Mouse (Mus musculus) kidney, postnatal 0 days (tissue): ENCODE data around the gene Arid3c. TPM values are rescaled to one million over a fixed set of nuclear protein-coding genes. Genes with fewer than 3 reads are reported as not detected.

Experiments
- ATAC-seq: fragments of 200-750 bp; cut with Nextera tagmentation; replicated peaks from 2 replicates; pipeline ENCODE4 v1.8.0; 2017; ENCODE audit warnings: low read depth, moderate number of reproducible peaks, moderate TSS enrichment, moderate library complexity; ENCODE audit not compliant: low FRiP score
- DNase-seq: peaks from one replicate; pipeline ENCODE4 v3.0.0-alpha.2; 2016; ENCODE audit warnings: low spot score
- H3K27ac ChIP-seq: fragments of 300-500 bp; sonication (generic); 2 replicates; pipeline ENCODE4 v1.5.1; 2014; ENCODE audit warnings: mild to moderate bottlenecking
- H3K27me3 ChIP-seq: fragments of 300-500 bp; sonication (generic); 2 replicates; pipeline ENCODE4 v1.6.1; 2014; ENCODE audit warnings: low read length, mixed read lengths; ENCODE audit not compliant: insufficient read depth
- H3K36me3 ChIP-seq: fragments of 300-500 bp; sonication (generic); 2 replicates; pipeline ENCODE4 v1.6.1; 2014; ENCODE audit warnings: low read length, mixed read lengths; ENCODE audit not compliant: insufficient read depth
- H3K4me1 ChIP-seq: fragments of 300-500 bp; sonication (generic); replicated peaks from 2 replicates; pipeline ENCODE4 v1.6.1; 2014; ENCODE audit warnings: antibody characterized with exemption, low read length, mixed read lengths; ENCODE audit not compliant: insufficient read depth
- H3K4me2 ChIP-seq: fragments of 300-500 bp; sonication (generic); 2 replicates; pipeline ENCODE4 v1.6.1; 2014; ENCODE audit warnings: mild to moderate bottlenecking, low read length, moderate library complexity, mixed read lengths
- H3K4me3 ChIP-seq: fragments of 300-500 bp; sonication (generic); replicated peaks from 2 replicates; pipeline ENCODE4 v1.5.1; 2014; ENCODE audit warnings: low read depth, low read length
- H3K9ac ChIP-seq: fragments of 300-500 bp; sonication (generic); 2 replicates; pipeline ENCODE4 v1.6.1; 2014; ENCODE audit warnings: low read depth, low read length
- H3K9me3 ChIP-seq: fragments of 300-500 bp; sonication (generic); replicated peaks from 2 replicates; pipeline ENCODE4 v1.6.1; 2016; ENCODE audit warnings: low read length, inconsistent platforms, mixed read lengths
- CTCF ChIP-seq: IDR thresholded peaks from 2 replicates; pipeline ENCODE4 v1.5.1; 2016; ENCODE audit warnings: antibody characterized with exemption, low read depth, mild to moderate bottlenecking, moderate library complexity
- WGBS: fragments of 180-500 bp; shearing (Covaris S2); extraction: QIAGEN DNeasy Blood & Tissue Kit; methylation state at CpG from one replicate; pipeline ENCODE4 v1.1.7; 2014; 5-methylcytosine and 5-hydroxymethylcytosine counted together
- polyA plus RNA-seq: library from polyadenylated mRNA; unstranded; fragments of >200 nt; fragmentation: Nextera tagmentation; extraction: Ambion mirVana; gene quantifications from 2 replicates; pipeline ENCODE4 v1.2.1, GENCODE M21; 2015

The Arid3c gene
- polyA plus RNA-seq, 1 experiment from 2014 or later = 0.14 TPM

GRCm38 (mm10) chr4:41758701-41759100 is 27.8 kb upstream of the Arid3c start:
- no peaks in the 10 kb centered on the region for H3K36me3 ChIP-seq
- no peak for TF ChIP-seq CTCF
- no peak overlapping the region for H3K4me3 ChIP-seq
- no peaks in the 10 kb centered on the region for H3K9me3 ChIP-seq
- ATAC-seq (no peak), DNase-seq (no peak)
- WGBS = 86% methylated on average over 4 of the region's 4 CpGs
- no peak overlapping the region for H3K9ac ChIP-seq
- H3K27ac ChIP-seq = peak overlapping the region; percentile 44; the same call in 1 of the 2 replicates
- no peaks in the 10 kb centered on the region for H3K27me3 ChIP-seq
- no peak overlapping the region for H3K4me2 ChIP-seq
- peaks cover 39% of the 10 kb centered on the region for H3K4me1 ChIP-seq

DNA sequence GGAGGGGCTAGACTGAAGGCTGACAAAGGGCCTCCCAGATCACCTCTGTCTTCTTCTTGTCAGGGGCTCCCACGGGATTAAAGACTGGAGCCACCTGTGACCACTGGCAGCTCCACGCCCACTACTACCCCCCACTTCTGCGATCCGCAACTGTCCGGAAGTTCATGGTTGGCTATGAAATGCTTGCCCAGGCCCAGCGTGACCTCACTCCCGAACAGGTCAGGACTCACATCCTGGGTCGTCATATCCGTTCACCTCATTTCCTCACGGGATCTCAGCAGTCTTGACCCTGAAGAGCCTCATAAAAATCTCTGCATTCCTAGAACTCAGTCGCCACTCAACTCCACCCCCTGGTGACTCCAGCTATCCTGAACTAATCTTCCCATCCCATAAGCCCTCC is 27.1 kb upstream of the Arid3c start:
- H3K27me3 ChIP-seq = no peaks in the 10 kb centered on the region
- H3K36me3 ChIP-seq = no peaks in the 10 kb centered on the region
- H3K9ac ChIP-seq = no peak overlapping the region
- H3K4me1 ChIP-seq = peaks cover 39% of the 10 kb centered on the region
- 0 out of 2 replicates have a peak overlapping the region, but pooled peaks have one; percentile 44 for H3K27ac ChIP-seq
- no peaks in the 10 kb centered on the region for H3K9me3 ChIP-seq
- no peak overlapping the region for H3K4me2 ChIP-seq
- ATAC-seq (no peak), DNase-seq (peak; percentile 45)
- 23% methylated on average over 11 of the region's 11 CpGs for WGBS
- H3K4me3 ChIP-seq = no peak overlapping the region
- TF ChIP-seq CTCF = no peak

GRCm38 (mm10) chr4:41757321-41757720 is 26.4 kb upstream of the Arid3c start:
- Histone ChIP-seq H3K4me2 (no peak overlapping the region), H3K4me1 (peaks cover 34% of the 10 kb centered on the region), H3K36me3 (no peaks in the 10 kb centered on the region), H3K27ac (no peak overlapping the region), H3K9ac (no peak overlapping the region), H3K4me3 (no peak overlapping the region), H3K9me3 (no peaks in the 10 kb centered on the region), H3K27me3 (no peaks in the 10 kb centered on the region)
- ATAC-seq (no peak), DNase-seq (no peak)
- 86% methylated on average over 13 of the region's 13 CpGs for WGBS
- TF ChIP-seq CTCF = no peak

DNA sequence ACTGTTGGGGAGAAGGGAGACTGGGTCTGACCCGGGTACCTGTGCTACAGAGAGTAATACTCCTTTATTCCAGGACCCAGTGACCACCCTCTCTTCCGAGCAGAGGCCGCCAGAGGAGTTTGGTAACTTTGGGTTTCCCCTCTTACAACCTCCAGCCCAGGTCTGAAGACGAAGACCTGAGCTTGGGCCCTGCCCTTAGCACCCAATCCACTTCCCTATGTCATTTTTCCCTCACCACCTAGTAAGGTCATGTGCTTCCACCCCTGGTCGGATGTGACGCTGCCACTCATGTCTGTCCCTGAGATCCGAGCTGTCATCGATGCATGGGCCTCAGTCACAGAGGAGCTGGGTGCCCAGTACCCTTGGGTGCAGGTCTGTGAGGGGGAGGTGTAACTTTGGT is 25.5 kb upstream of the Arid3c start:
- DNase-seq = no peak
- Histone ChIP-seq H3K27me3 (no peaks in the 10 kb centered on the region), H3K9me3 (no peaks in the 10 kb centered on the region), H3K4me2 (peak overlapping the region; percentile 87), H3K9ac (peak overlapping the region; percentile 85; the same call in 1 of the 2 replicates), H3K27ac (no peak overlapping the region), H3K4me1 (peaks cover 25% of the 10 kb centered on the region), H3K36me3 (no peaks in the 10 kb centered on the region), H3K4me3 (peak overlapping the region; percentile 81)
- TF ChIP-seq CTCF = no peak
- WGBS = 77% methylated on average over 8 of the region's 8 CpGs
- no peak for ATAC-seq

DNA sequence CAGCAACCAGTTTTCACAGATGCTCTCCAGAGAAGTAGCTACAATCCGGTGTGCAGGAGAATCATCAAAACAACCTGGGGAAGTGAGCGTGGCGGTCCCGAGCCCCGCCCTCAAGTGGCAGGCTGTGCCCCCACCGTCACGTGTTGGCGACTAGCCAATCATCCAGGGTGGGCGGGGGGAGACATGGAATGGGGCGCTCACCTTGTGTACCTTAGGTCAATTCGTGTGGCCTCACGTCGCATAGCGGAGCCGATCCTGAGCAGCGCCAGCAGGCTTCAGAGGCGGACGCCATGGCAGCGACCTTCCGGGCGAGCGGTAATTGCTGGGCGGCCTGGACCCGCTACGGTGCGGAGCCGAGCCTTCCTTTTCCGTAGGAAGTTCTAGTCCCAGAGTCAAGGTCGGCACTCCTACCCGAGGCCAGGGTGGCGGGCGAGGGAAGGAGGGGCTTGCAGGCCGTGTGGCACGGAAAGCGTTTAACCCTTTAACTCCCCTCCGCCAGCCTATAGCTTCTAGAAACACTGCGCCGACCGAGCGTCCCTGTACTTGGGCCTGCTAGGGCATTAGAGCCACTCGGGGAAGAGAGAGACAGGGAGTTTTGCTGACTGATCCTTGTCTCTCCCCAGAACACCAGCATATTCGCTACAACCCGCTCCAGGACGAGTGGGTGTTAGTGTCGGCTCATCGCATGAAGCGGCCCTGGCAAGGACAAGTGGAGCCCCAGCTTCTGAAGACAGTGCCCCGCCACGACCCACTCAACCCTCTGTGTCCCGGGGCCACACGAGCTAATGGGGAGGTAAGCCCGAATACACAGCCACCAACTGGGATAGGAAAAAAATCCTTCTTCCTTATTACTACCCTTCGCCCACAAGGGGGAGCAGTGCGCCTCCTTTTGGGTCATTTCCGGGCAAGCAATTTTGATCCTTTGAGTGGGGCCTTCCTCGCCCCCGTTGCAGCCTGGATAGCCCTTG is 24.7 kb upstream of the Arid3c start, which contains the start of gene Sigmar1:
TSS of gene Sigmar1 (minus strand) at position 820 of the 968 bp plus-strand sequence.
- peak within 1 kb of the TSS; percentile 93 for H3K27ac ChIP-seq
- H3K9ac ChIP-seq = peak within 1 kb of the TSS; percentile 85
- H3K4me1 ChIP-seq = peaks cover 17% of the 10 kb centered on the region
- H3K9me3 ChIP-seq = no peaks in the 10 kb centered on the region
- peak within 1 kb of the TSS; percentile 81 for H3K4me3 ChIP-seq
- no peaks in the 10 kb centered on the region for H3K27me3 ChIP-seq
- peak; percentile 93 for TF ChIP-seq CTCF
- peak within 1 kb of the TSS; percentile 87 for H3K4me2 ChIP-seq
- peak; percentile 65 for ATAC-seq
- WGBS = under 1% methylated on average over 57 of the region's 57 CpGs
- DNase-seq = peak; percentile 94
- H3K36me3 ChIP-seq = no peaks in the 10 kb centered on the region

DNA sequence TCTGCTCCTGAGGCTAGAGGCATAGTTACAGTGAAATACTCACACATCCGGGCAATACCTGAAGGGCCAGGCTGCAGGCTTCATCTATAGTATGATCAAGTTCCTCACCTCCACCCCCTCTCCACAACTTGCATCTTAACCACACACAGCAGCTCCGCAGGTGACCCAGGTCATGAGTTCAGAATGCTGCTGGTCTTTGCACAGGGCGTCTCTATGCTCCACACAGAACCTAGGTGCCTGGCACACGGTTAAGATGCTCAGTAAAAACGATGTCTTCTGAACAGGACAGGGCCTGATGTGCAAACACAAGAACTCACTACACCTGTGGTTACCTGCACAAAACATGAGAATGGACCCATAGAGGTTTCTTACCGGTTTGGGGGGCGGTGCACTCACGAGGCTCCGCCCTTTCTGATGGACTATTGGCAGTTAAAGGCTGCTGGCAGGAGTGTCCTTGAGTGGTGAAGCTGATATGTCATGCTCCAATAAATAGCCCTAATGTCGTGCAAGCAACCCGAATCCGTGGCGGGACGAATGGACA is 23.9 kb upstream of the Arid3c start, which contains the start of gene Galt:
TSS of gene Galt (plus strand) at position 432 of the 541 bp plus-strand sequence.
- Histone ChIP-seq H3K4me2 (peak within 1 kb of the TSS; percentile 87), H3K27ac (peak within 1 kb of the TSS; percentile 93), H3K9ac (peak within 1 kb of the TSS; percentile 85), H3K27me3 (no peaks in the 10 kb centered on the region), H3K36me3 (no peaks in the 10 kb centered on the region), H3K9me3 (no peaks in the 10 kb centered on the region), H3K4me3 (peak within 1 kb of the TSS; percentile 81), H3K4me1 (peaks cover 15% of the 10 kb centered on the region)
- no peak for DNase-seq
- no peak for TF ChIP-seq CTCF
- ATAC-seq = peak; percentile 54
- WGBS = 11% methylated on average over 14 of the region's 14 CpGs
